Mouse (Mus musculus): Measurements from ENCODE around the gene Gm3233. TPM values are rescaled to one million over a fixed set of nuclear protein-coding genes. Genes with fewer than 3 reads are reported as not detected.
"Not testable (repeated sequence)": the region's sequence is repeated elsewhere in the genome, so short reads cannot be mapped to it uniquely, and the experiment has no call there.

Gene Gm3233
- polyA plus RNA-seq, 1 experiment, result not detected

DNA sequence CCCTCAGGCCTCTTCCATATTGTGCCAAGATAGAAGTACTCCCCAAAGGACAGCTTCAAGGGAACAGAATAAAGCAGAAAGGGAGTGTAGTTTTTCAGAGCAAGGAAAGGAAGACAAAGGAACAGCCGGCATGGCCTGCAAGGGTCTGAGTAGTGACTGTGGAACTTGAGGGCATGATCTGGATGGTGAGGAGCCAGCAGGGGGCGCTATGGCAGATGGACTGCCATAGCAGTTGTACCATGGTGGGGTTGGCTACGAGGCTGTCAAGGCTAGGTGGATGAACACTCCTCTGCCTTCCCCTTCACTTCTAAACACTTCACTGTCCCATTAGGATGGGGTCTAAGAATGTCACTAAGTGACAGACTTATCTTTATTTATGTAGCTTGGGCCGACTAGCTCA is 30.2 kb downstream of the Gm3233 start:
- 53% methylated on average over 4 of the region's 4 CpGs for WGBS
- TF ChIP-seq CTCF (IDR thresholded peaks at IDR 0.05; ENCODE audit: control insufficient read depth, insufficient read depth, low read length) (peak; percentile 66), POLR2A (IDR thresholded peaks at IDR 0.05; ENCODE audit: borderline replicate concordance, control insufficient read depth, low read depth, low read length) (no peak)
- H3K27ac ChIP-seq (ENCODE audit: control insufficient read depth, insufficient read depth, low read depth, low read length, poor library complexity), result no peak overlapping the region
- H3K4me3 ChIP-seq (replicated peaks; ENCODE audit: control insufficient read depth, low read depth, low read length), result no peak overlapping the region
- no peaks in the 10 kb centered on the region for H3K4me1 ChIP-seq (ENCODE audit: control insufficient read depth, insufficient read depth, low read length)

DNA sequence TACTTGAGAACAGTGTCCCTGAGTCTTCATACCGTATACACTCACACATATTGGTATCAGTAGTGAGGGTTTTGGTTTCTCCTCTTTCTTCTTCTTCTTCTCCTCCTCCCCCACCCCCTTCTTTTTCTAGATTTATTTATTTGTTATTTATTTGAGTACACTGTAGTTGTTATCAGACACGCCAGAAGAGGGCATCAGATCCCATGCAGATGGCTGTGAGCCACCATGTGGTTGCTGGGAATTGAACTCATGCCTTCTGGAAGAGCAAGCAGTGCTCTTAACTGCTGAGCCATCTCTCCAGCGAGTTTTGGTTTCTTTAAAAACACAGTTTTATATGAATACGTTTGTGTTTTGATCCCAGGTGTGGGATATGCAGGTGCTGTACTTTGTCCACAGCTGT is 31.2 kb downstream of the Gm3233 start:
- Histone ChIP-seq H3K27ac (ENCODE audit: control insufficient read depth, insufficient read depth, low read depth, low read length, poor library complexity) (no peak overlapping the region), H3K4me1 (ENCODE audit: control insufficient read depth, insufficient read depth, low read length) (no peaks in the 10 kb centered on the region), H3K4me3 (replicated peaks; ENCODE audit: control insufficient read depth, low read depth, low read length) (no peak overlapping the region)
- WGBS, result 64% methylated on average over 4 of the region's 4 CpGs
- no peak for TF ChIP-seq POLR2A (IDR thresholded peaks at IDR 0.05; ENCODE audit: borderline replicate concordance, control insufficient read depth, low read depth, low read length)

DNA sequence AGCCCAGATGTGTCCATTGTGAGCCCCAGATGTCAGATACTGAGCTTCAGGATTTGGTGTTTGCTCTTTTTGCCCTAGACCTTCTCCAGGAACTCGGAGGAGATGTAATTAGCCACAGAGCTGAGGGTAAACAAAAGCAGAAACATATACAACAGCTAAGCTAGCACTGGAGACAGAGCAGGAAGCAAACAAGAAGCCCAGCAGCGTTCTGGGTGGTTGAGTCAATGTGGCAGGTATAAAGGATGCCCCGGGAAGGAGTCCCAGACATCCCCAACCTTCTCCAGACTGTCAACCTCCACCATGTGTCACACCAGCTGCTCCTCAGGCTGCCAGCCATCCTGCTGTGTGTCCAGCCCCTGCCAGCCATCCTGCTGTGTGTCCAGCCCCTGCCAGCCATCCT is 33.3 kb downstream of the Gm3233 start, which contains the start of gene Gm10100:
Gene Gm10100 (plus strand): TSS at position 301 of the 400 bp plus-strand sequence.
- Histone ChIP-seq H3K4me1 (ENCODE audit: control insufficient read depth, insufficient read depth, low read length) (no peaks in the 10 kb centered on the region), H3K4me3 (replicated peaks; ENCODE audit: control insufficient read depth, low read depth, low read length) (no peak within 1 kb of the TSS), H3K27ac (ENCODE audit: control insufficient read depth, insufficient read depth, low read depth, low read length, poor library complexity) (no peak within 1 kb of the TSS)
- TF ChIP-seq CTCF (IDR thresholded peaks at IDR 0.05; ENCODE audit: control insufficient read depth, insufficient read depth, low read length), result no peak
- TF ChIP-seq POLR2A (IDR thresholded peaks at IDR 0.05; ENCODE audit: borderline replicate concordance, control insufficient read depth, low read depth, low read length), result no peak
- 34% methylated on average over 3 of the region's 3 CpGs for WGBS

DNA sequence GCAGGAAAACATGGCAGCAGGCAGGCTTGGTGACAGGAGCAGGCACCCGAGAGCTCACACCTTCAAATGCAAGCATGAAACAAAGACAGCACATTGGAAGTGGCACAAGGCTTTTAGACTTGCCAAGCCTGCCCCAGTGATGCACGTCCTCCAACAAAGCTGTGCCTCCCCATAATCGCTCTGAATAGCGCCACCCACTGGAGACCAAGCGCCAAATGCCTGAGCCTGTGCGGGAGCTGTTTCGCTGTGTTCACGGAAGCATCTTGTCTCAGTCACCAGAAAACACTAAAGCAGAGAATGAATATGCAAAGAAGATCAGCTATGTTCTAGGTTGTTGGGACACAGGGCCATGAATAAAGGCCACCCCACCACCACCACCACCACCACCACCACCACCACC is 34.6 kb downstream of the Gm3233 start:
- H3K4me1 ChIP-seq (ENCODE audit: control insufficient read depth, insufficient read depth, low read length), result no peaks in the 10 kb centered on the region
- H3K4me3 ChIP-seq (replicated peaks; ENCODE audit: control insufficient read depth, low read depth, low read length), result no peak overlapping the region
- WGBS, result 73% methylated on average over 8 of the region's 8 CpGs
- TF ChIP-seq POLR2A (IDR thresholded peaks at IDR 0.05; ENCODE audit: borderline replicate concordance, control insufficient read depth, low read depth, low read length), result no peak
- peak; percentile 29; the same call in 1 of the 2 replicates for TF ChIP-seq CTCF (IDR thresholded peaks at IDR 0.05; ENCODE audit: control insufficient read depth, insufficient read depth, low read length)
- H3K27ac ChIP-seq (ENCODE audit: control insufficient read depth, insufficient read depth, low read depth, low read length, poor library complexity), result no peak overlapping the region; the same call in 1 of the 2 replicates

DNA sequence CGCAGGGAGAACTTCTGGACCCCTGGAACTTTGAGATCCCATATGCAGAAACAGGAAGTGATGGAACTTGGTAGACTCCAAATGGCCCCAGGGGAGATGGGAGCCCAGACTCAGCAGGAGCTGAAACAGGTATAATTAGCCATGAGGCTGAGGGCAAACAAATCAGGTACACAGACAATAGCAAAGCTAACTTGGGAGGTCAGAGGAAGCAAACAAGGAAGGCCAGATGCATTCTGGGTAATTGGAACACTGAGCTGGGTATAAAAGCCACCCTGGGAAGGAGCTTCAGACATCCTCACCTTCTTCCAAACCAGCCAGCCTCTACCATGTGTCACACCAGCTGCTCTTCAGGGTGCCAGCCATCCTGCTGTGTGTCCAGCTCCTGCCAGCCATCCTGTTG is 39.2 kb downstream of the Gm3233 start, which contains the start of gene Krtap12-1:
Gene Krtap12-1 (plus strand): TSS at position 301 of the 400 bp plus-strand sequence.
- H3K4me1 ChIP-seq (ENCODE audit: control insufficient read depth, insufficient read depth, low read length); H3K27ac ChIP-seq (ENCODE audit: control insufficient read depth, insufficient read depth, low read depth, low read length, poor library complexity): not testable (repeated sequence)
- WGBS, result 86% methylated on average over 1 of the region's 1 CpGs

DNA sequence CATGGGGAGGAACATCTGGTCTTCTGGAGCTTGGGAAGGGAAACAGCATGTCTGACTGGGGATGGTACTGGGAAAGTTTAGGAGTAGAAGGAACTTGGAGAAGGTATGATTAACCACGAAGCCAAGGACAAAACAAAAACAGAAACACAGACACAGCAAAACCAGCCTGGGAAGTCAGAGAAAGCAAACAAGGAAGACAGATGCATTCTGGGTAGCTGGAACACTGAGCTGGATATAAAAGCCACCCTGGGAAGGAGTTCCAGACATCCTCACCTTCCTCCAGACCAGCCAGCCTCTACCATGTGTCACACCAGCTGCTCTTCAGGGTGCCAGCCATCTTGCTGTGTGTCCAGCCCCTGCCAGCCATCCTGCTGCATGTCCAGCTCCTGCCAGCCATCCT is 44.0 kb downstream of the Gm3233 start, which contains the start of gene Gm10142:
Gene Gm10142 (plus strand): TSS at position 301 of the 400 bp plus-strand sequence.
- TF ChIP-seq POLR2A (IDR thresholded peaks at IDR 0.05; ENCODE audit: borderline replicate concordance, control insufficient read depth, low read depth, low read length) (no peak), CTCF (IDR thresholded peaks at IDR 0.05; ENCODE audit: control insufficient read depth, insufficient read depth, low read length) (no peak)
- 71% methylated on average over 1 of the region's 1 CpGs for WGBS
- H3K4me1 ChIP-seq (ENCODE audit: control insufficient read depth, insufficient read depth, low read length), result peaks cover 1% of the 10 kb centered on the region

More for the DNA sequence above, 39.2 kb downstream of the Gm3233 start, which contains the start of gene Krtap12-1:
- not testable (repeated sequence) for H3K4me3 ChIP-seq (replicated peaks; ENCODE audit: control insufficient read depth, low read depth, low read length)

DNA sequence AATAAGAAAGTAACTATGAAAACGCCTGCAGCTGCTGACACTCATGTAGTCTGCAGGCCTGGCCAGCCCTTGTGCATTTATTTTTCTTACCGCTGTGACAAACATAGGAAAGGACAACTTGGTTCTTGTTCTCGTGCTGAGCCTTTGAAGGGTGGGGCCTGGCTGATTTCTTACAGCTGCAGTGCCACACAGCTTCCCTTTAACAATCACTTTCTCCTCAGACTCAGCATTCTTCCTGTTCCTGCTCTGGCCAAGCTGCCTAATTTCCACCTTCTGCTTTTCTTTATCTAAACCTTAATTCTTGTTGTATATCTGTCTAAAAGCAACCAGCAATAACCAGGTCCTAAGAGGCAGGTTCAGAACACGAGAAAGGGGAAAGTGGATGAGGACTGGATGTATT is 45.7 kb downstream of the Gm3233 start:
- Histone ChIP-seq H3K4me3 (replicated peaks; ENCODE audit: control insufficient read depth, low read depth, low read length) (no peak overlapping the region), H3K4me1 (ENCODE audit: control insufficient read depth, insufficient read depth, low read length) (peaks cover 1% of the 10 kb centered on the region), H3K27ac (ENCODE audit: control insufficient read depth, insufficient read depth, low read depth, low read length, poor library complexity) (no peak overlapping the region)
- TF ChIP-seq CTCF (IDR thresholded peaks at IDR 0.05; ENCODE audit: control insufficient read depth, insufficient read depth, low read length) (no peak), POLR2A (IDR thresholded peaks at IDR 0.05; ENCODE audit: borderline replicate concordance, control insufficient read depth, low read depth, low read length) (no peak)
- WGBS, result 13% methylated on average over 4 of the region's 4 CpGs

More for the DNA sequence above, 44.0 kb downstream of the Gm3233 start, which contains the start of gene Gm10142:
- H3K27ac ChIP-seq (ENCODE audit: control insufficient read depth, insufficient read depth, low read depth, low read length, poor library complexity), result no peak within 1 kb of the TSS
- H3K4me3 ChIP-seq (replicated peaks; ENCODE audit: control insufficient read depth, low read depth, low read length), result no peak within 1 kb of the TSS

DNA sequence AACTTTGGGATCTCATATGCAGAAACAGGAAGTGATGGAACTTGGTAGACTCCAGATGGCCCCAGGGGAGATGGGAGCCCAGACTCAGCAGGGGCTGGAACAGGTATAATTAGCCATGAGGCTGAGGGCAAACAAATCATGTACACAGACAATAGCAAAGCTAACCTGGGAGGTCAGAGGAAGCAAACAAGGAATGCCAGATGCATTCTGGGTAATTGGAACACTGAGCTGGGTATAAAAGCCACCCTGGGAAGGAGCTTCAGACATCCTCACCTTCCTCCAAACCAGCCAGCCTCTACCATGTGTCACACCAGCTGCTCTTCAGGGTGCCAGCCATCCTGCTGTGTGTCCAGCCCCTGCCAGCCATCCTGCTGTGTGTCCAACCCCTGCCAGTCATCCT is 48.3 kb downstream of the Gm3233 start, which contains the start of gene Gm10024:
Gene Gm10024 (plus strand): TSS at position 301 of the 400 bp plus-strand sequence.
- not testable (repeated sequence) for H3K4me1 ChIP-seq (ENCODE audit: control insufficient read depth, insufficient read depth, low read length)

DNA sequence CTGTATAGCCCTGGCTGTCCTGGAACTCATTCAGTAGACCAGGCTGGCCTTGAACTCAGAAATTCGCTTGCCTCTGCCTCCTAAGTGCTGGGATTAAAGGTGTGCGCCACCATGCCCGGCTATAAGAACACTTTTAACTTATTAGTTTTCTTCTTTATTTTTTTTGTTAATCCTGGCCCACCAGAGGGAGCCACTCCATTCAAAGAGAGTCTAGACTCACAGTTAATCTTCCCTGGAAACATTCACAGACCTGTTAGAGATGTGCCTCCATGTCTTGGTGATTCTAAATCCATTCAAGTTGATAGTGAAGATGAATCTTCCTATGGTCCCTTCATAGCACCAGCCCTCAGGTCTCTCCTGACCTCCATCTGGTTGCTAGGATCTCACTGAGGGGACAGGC is 49.7 kb downstream of the Gm3233 start:
- Histone ChIP-seq H3K4me1 (ENCODE audit: control insufficient read depth, insufficient read depth, low read length) (peaks cover 1% of the 10 kb centered on the region), H3K4me3 (replicated peaks; ENCODE audit: control insufficient read depth, low read depth, low read length) (no peak overlapping the region), H3K27ac (ENCODE audit: control insufficient read depth, insufficient read depth, low read depth, low read length, poor library complexity) (no peak overlapping the region)
- TF ChIP-seq POLR2A (IDR thresholded peaks at IDR 0.05; ENCODE audit: borderline replicate concordance, control insufficient read depth, low read depth, low read length) (no peak), CTCF (IDR thresholded peaks at IDR 0.05; ENCODE audit: control insufficient read depth, insufficient read depth, low read length) (no peak)
- 68% methylated on average over 3 of the region's 3 CpGs for WGBS

More for the DNA sequence above, 48.3 kb downstream of the Gm3233 start, which contains the start of gene Gm10024:
- H3K4me3 ChIP-seq (replicated peaks; ENCODE audit: control insufficient read depth, low read depth, low read length); H3K27ac ChIP-seq (ENCODE audit: control insufficient read depth, insufficient read depth, low read depth, low read length, poor library complexity): not testable (repeated sequence)

Other genes starting within 250 kb of the Gm3233 start
- 12.3 and 29.2 TPM in 2 replicates for gene Fam207a, start 243.9 kb downstream of the Gm3233 start, polyA plus RNA-seq (2011; ENCODE audit: insufficient read depth, insufficient read length, low replicate concordance, missing spikeins)
- 27.2 and 69.1 TPM in 2 replicates for gene Itgb2, start 229.4 kb downstream of the Gm3233 start, polyA plus RNA-seq (2011; ENCODE audit: insufficient read depth, insufficient read length, low replicate concordance, missing spikeins)
- gene Pttg1ip, start 178.0 kb downstream of the Gm3233 start, polyA plus RNA-seq (2011; ENCODE audit: insufficient read depth, insufficient read length, low replicate concordance, missing spikeins), result 38.1 and 67.0 TPM in 2 replicates
- gene Sumo3, start 153.6 kb downstream of the Gm3233 start, polyA plus RNA-seq (2011; ENCODE audit: insufficient read depth, insufficient read length, low replicate concordance, missing spikeins), result 69.9 and 76.0 TPM in 2 replicates
- not detected in 2 replicates for gene Gm49325, start 153.5 kb downstream of the Gm3233 start, polyA plus RNA-seq (2011; ENCODE audit: insufficient read depth, insufficient read length, low replicate concordance, missing spikeins)
- gene Ube2g2, start 137.4 kb downstream of the Gm3233 start, polyA plus RNA-seq (2011; ENCODE audit: insufficient read depth, insufficient read length, low replicate concordance, missing spikeins), result 21.5 and 35.5 TPM in 2 replicates
- gene Tspear, start 73.1 kb downstream of the Gm3233 start, polyA plus RNA-seq (2011; ENCODE audit: insufficient read depth, insufficient read length, low replicate concordance, missing spikeins), result not detected in 2 replicates
- not detected in 2 replicates for gene Gm19402, start 68.9 kb downstream of the Gm3233 start, polyA plus RNA-seq (2011; ENCODE audit: insufficient read depth, insufficient read length, low replicate concordance, missing spikeins)
- gene Gm9508, start 62.4 kb downstream of the Gm3233 start, polyA plus RNA-seq (2011; ENCODE audit: insufficient read depth, insufficient read length, low replicate concordance, missing spikeins), result not detected in 2 replicates
- not detected in 2 replicates for gene Gm10272, start 53.1 kb downstream of the Gm3233 start, polyA plus RNA-seq (2011; ENCODE audit: insufficient read depth, insufficient read length, low replicate concordance, missing spikeins)
- gene Gm10024, start 48.2 kb downstream of the Gm3233 start, polyA plus RNA-seq (2011; ENCODE audit: insufficient read depth, insufficient read length, low replicate concordance, missing spikeins), result not detected in 2 replicates
- gene Gm10142, start 43.9 kb downstream of the Gm3233 start, polyA plus RNA-seq (2011; ENCODE audit: insufficient read depth, insufficient read length, low replicate concordance, missing spikeins), result not detected in 2 replicates
- not detected in 2 replicates for gene Krtap12-1, start 39.1 kb downstream of the Gm3233 start, polyA plus RNA-seq (2011; ENCODE audit: insufficient read depth, insufficient read length, low replicate concordance, missing spikeins)
- gene Gm10100, start 33.2 kb downstream of the Gm3233 start, polyA plus RNA-seq (2011; ENCODE audit: insufficient read depth, insufficient read length, low replicate concordance, missing spikeins), result not detected in 2 replicates
- gene Gm18596, start 17.0 kb downstream of the Gm3233 start, polyA plus RNA-seq (2011; ENCODE audit: insufficient read depth, insufficient read length, low replicate concordance, missing spikeins), result not detected in 2 replicates
- gene Gm9736, start 8.3 kb downstream of the Gm3233 start, polyA plus RNA-seq (2011; ENCODE audit: insufficient read depth, insufficient read length, low replicate concordance, missing spikeins), result not detected in 2 replicates
- not detected in 2 replicates for gene Gm3238, start 11.6 kb upstream of the Gm3233 start, polyA plus RNA-seq (2011; ENCODE audit: insufficient read depth, insufficient read length, low replicate concordance, missing spikeins)
- gene Gm7138, start 17.3 kb upstream of the Gm3233 start, polyA plus RNA-seq (2011; ENCODE audit: insufficient read depth, insufficient read length, low replicate concordance, missing spikeins), result not detected in 2 replicates
- not detected in 2 replicates for gene Gm3250, start 22.9 kb upstream of the Gm3233 start, polyA plus RNA-seq (2011; ENCODE audit: insufficient read depth, insufficient read length, low replicate concordance, missing spikeins)
- gene Gm7137, start 28.5 kb upstream of the Gm3233 start, polyA plus RNA-seq (2011; ENCODE audit: insufficient read depth, insufficient read length, low replicate concordance, missing spikeins), result not detected in 2 replicates
- gene Gm9639, start 35.4 kb upstream of the Gm3233 start, polyA plus RNA-seq (2011; ENCODE audit: insufficient read depth, insufficient read length, low replicate concordance, missing spikeins), result not detected in 2 replicates
- not detected in 2 replicates for gene Gm19668, start 39.5 kb upstream of the Gm3233 start, polyA plus RNA-seq (2011; ENCODE audit: insufficient read depth, insufficient read length, low replicate concordance, missing spikeins)
- gene Gm9507, start 52.2 kb upstream of the Gm3233 start, polyA plus RNA-seq (2011; ENCODE audit: insufficient read depth, insufficient read length, low replicate concordance, missing spikeins), result not detected in 2 replicates
- not detected in 2 replicates for gene Gm2696, start 55.0 kb upstream of the Gm3233 start, polyA plus RNA-seq (2011; ENCODE audit: insufficient read depth, insufficient read length, low replicate concordance, missing spikeins)
- gene Krtap10-4, start 67.4 kb upstream of the Gm3233 start, polyA plus RNA-seq (2011; ENCODE audit: insufficient read depth, insufficient read length, low replicate concordance, missing spikeins), result not detected in 2 replicates
- not detected in 2 replicates for gene Krtap10-10, start 76.3 kb upstream of the Gm3233 start, polyA plus RNA-seq (2011; ENCODE audit: insufficient read depth, insufficient read length, low replicate concordance, missing spikeins)
- gene Gm36176, start 87.1 kb upstream of the Gm3233 start, polyA plus RNA-seq (2011; ENCODE audit: insufficient read depth, insufficient read length, low replicate concordance, missing spikeins), result not detected in 2 replicates
- not detected in 2 replicates for gene Gm10318, start 93.2 kb upstream of the Gm3233 start, polyA plus RNA-seq (2011; ENCODE audit: insufficient read depth, insufficient read length, low replicate concordance, missing spikeins)
- not detected in 2 replicates for gene Gm3285, start 102.3 kb upstream of the Gm3233 start, polyA plus RNA-seq (2011; ENCODE audit: insufficient read depth, insufficient read length, low replicate concordance, missing spikeins)
- gene Lrrc3, start 142.9 kb upstream of the Gm3233 start, polyA plus RNA-seq (2011; ENCODE audit: insufficient read depth, insufficient read length, low replicate concordance, missing spikeins), result 0.70 TPM in 1 of 2 replicates, not detected in the other
- 19.2 and 53.7 TPM in 2 replicates for gene Trpm2, start 210.9 kb upstream of the Gm3233 start, polyA plus RNA-seq (2011; ENCODE audit: insufficient read depth, insufficient read length, low replicate concordance, missing spikeins)
- gene 1810043G02Rik, start 218.8 kb upstream of the Gm3233 start, polyA plus RNA-seq (2011; ENCODE audit: insufficient read depth, insufficient read length, low replicate concordance, missing spikeins), result 4.4 and 5.8 TPM in 2 replicates

Data from bone marrow, adult 2 months (tissue).